Mouse (Mus musculus) kidney, adult 2 months (tissue): ENCODE results near the gene Cma1.
"Not testable (repeated sequence)": the region's sequence is repeated elsewhere in the genome, so short reads cannot be mapped to it uniquely, and the experiment has no call there.

Source experiments
- CTCF ChIP-seq: fragments of 200-500 bp; conservative IDR thresholded peaks from 2 replicates; pipeline ENCODE4 v1.5.1; 2011; ENCODE audit warnings: low read depth, mild to moderate bottlenecking, control low read depth, low read length, moderate library complexity, mixed read lengths; ENCODE audit not compliant: insufficient read depth, insufficient read length
- POLR2A ChIP-seq: fragments of 200-500 bp; IDR thresholded peaks from one replicate; pipeline ENCODE4 v1.6.1; 2011; ENCODE audit warnings: low read depth, low read length, control low read depth

DNA sequence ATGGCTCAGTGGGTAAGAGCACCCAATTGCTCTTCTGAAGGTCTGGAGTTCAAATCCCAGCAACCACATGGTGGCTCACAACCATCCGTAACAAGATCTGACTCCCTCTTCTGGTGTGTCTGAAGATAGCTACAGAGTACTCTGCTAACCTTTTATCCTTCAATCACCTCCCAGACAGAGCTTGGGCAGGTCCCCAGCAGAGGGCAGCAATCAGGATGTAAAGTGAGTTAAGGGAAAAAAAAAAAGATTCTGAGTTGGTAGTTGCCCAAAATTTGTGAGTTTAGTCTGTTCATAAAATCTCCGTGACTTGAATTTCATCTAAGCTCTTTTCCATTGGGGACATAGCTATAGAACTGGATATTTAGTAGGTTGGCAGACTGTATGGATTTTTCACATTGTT, 19.4 kb upstream of the Cma1 start:
- TF ChIP-seq POLR2A = not testable (repeated sequence)
- 0 out of 2 replicates have a peak, but pooled peaks have one; percentile 14 for TF ChIP-seq CTCF
